Mouse (Mus musculus): Measurements from ENCODE around the gene Nectin1.

Nectin1 gene

DNA sequence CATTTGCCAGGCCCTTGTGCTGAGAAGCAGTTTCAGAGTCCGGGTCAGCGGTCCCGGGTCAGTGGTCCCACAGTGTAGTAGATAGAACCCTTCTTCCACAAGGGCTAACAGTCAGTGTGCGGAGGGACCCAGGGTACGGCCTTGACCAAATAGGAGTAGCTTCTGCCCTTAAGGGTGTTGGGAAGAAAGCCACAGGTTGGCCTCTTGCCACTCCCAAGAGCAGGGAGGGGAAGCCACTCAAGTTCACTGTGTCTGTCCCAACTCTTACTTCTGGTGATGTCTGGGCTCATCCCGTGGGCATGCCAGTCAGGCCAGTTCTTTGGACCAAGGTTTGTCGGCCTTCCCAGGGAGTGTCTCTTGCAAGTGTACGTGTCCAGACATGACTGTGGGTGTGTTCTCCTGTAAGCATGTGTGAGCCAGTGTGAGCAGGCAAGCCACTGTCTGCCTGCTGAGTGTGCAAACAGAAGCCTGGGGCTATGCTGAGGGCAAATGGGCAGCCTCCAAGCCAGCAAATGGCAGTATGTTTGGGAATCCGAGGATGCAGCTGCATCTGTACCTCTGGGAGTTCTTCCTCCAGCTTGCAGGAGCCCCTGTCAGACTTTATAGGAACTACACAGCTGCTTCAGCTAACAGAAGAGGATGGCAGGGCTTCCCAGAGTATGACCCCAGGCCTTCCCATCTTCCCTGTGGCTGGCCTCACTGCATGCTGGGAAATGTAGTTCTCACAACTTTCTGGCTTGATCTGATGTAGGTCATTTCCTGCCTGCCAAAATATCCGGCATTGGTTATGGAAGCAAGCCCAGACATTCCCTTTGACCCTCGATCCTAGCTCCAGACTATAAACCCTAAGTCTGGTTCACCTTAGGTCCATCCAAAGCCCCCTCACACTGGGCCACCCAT lies 53.3 kb downstream of the Nectin1 start:
- no peak for ATAC-seq (ENCODE audit: insufficient number of reproducible peaks, low FRiP score, low TSS enrichment)

DNA sequence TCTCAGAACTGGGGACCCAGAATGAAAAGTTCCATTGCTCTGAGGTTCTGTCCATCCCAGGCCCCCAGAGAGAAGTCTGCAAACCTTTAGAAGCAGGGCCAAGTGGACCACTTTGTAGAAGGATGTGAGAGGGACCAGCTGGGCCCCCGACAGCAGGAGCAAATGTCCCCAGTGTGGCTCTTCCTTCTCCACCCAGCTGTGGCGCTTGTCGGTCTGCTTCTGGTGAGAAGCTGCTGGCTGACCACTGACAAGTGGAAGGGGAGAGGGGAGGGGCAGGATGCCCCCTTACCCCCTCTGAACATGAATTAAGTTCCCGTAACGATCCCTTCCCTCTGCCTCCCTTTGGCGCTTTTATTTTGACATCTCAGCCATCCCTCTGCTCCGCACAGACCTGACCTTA lies 54.0 kb downstream of the Nectin1 start:
- no peak for ATAC-seq (ENCODE audit: insufficient number of reproducible peaks, low FRiP score, low TSS enrichment)

DNA sequence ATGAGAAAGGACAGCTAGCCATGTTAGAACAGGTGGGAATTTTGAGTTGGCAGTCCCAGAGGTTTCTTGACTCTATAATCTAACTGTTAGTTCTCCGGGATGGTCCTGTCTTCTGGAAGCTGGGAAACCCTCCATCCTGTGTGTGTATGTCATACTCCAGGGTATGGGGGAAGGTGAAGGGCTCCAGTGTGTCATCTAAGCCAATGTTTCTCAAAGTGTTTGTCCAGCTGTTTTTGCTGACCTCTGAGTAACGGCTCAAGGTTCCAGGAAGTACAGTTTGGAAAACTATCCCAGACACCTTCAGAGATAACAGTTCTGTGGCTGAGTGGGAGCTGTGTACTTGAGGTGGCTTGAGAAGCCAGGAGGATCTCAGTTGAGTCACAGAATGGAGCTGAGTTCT lies 56.7 kb downstream of the Nectin1 start:
- ATAC-seq (ENCODE audit: insufficient number of reproducible peaks, low FRiP score, low TSS enrichment): no peak

DNA sequence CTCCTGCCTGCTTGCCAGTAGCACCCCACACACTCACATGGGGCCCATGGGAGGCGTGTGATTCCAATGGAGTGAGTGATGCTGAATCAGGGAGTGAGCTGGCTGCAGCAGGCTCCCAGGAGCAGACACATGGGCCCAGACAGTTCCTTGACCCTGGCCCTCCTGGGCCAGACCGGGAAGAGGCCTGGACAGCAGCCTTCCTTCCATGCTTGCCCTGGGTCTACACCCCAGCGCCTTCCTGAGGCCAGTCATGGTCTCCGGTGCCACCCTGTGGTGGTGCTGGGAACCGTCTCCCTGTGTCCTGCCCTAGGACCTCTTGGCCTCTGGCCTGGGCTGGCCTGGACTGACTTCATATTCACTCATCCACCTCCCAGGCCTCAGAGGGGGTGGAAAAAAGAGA lies 58.1 kb downstream of the Nectin1 start:
- peak; percentile 70; the same call in 1 of the 2 replicates for ATAC-seq (ENCODE audit: insufficient number of reproducible peaks, low FRiP score, low TSS enrichment)

DNA sequence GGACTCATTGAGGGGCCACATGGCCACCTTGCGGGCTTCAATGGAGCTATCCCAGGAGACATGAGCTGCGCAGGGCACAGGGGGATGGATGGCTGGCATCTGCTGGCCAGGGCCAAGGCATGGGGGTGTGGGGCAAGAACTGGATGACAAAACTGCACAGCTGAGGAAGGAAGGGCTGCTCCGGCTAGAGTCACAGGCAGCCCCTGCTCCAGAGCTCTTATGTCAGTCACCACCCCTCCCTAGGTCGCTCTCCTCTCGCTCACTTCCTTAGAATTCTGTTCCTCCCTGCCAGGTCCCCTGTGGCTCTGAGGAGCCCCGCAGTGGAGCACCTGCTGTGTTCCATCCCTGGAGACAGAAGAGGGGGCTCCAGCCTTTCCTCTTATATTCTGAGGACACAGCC lies 63.8 kb downstream of the Nectin1 start:
- ATAC-seq (ENCODE audit: insufficient number of reproducible peaks, low FRiP score, low TSS enrichment): no peak

DNA sequence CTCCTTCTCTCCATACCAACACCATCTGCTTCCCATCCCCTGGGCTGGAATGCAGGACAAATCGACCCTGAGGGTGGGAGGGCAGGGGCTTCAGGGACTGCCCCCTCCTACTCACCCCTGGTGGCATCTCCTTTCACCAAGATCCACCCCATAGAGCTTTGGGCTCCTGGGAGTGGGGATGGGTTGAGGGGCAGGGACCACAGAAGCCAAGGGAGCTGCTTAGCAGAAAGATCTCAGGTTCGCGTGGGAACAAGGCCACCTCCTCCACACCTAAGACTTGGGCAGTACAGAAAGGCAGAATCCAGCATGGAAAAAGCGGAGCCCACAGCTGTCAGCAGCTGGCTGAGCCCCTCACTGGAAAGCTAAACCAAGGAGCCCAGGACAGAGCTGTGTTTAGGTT lies 64.3 kb downstream of the Nectin1 start:
- no peak for ATAC-seq (ENCODE audit: insufficient number of reproducible peaks, low FRiP score, low TSS enrichment)

DNA sequence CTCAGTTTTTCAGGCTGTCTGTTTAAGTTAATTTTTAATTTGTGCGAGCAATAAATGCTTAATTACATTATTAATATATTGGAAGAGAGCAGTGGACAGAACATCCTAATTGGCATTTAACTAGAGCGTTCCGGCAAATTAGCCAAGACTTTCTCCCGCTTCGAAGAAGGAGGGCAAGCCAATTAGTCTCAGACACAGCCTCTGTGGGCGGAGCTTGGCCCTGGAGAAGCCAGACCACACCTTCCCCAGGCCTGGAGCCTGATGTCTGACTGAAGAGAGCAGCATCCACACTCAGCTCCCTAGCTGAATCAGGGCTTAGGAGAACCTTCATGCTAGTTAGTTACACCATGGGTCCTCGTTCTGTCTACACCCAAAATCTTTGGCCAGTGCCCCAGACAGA lies 64.8 kb downstream of the Nectin1 start:
- no peak for ATAC-seq (ENCODE audit: insufficient number of reproducible peaks, low FRiP score, low TSS enrichment)

DNA sequence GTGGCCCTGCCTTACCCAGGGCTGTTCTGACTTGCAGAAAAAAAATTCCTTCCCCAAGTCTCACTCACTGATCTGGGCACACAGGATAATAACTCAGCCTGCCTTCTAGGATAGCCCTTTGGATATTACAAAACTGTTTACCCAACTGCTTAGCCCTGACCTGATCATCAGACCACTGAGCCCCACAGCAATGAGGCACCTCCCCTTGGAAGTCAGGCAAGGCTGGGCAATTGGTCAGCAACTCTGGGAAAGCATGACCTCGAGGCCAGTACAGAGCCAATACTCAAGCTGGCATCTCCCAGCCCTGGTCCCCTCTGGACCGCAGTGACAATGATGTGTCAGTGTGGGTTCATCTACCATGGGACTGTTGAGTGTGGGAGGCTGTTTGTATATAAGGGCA lies 69.4 kb downstream of the Nectin1 start:
- no peak for ATAC-seq (ENCODE audit: insufficient number of reproducible peaks, low FRiP score, low TSS enrichment)

DNA sequence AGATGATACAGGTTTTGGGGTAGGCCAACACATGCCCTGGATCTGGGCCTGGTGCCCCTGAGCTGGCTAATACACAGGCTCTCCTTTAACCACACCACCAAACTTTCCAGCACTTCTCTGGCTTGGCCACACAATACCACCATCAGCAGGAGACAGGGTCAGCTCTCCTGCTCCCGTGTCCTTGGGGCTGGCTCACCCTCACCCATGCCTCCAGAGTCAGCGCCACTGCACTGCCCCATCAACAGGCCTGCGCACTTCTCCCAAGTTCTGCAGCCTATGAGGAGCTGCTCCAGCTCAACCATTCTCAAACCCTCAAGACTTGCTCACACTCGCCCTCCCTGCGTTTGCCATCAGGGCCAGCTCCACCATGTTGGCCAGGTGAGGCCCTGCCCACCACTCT lies 78.4 kb downstream of the Nectin1 start:
- no peak for ATAC-seq (ENCODE audit: insufficient number of reproducible peaks, low FRiP score, low TSS enrichment)

DNA sequence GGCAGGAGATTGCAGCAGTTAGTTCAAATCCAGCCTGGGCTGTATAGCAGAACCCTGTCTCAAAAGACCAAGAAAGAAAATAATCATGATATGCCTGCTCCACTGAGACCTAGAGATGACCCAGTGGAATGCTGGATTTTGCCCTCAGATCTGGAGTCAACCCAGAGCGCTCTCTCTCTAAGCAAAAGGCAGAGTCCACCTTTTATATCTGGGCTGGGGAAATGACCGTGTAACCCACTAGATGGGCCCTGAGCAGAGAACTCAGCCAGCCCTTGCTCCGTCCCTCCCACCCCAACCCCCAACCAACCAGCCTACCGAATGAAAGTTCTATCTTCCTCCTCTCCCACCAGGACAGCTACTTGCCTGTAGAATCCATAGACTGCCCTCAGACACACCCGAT lies 81.4 kb downstream of the Nectin1 start:
- ATAC-seq (ENCODE audit: insufficient number of reproducible peaks, low FRiP score, low TSS enrichment): no peak

DNA sequence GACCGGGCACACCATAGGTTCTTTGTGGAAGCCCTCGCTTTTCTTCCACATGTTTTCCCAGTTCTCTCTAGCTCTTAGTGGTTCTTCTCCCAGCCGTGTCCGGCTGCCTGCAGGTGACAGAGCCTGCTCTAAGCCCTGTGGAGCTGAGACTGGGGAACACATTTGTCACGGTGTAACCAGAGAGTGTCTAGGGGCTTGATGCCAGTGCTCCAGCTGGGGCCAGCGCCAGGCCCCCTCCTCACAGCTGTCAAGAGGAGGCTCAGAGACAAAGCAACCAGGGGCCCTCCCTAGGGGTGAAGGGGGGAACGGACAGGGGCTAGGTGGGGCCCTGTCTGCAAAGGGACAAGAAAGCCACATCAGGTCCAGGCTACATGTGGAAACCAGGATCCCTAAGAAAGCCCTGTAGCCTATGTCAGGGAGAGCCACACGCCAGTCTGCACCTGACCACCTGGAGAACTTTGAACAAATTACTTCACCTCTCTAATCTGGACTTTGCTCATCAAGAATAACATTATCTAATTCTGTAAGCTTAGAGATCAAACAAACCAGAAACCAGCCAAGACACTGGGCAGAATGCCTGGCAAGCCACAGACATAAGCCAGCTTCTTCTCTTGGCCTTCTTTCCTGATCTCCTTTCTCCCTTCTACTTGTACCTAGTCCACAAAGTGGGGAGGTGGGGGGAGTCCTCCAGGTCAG lies 82.9 kb downstream of the Nectin1 start:
- no peak for ATAC-seq (ENCODE audit: insufficient number of reproducible peaks, low FRiP score, low TSS enrichment)

DNA sequence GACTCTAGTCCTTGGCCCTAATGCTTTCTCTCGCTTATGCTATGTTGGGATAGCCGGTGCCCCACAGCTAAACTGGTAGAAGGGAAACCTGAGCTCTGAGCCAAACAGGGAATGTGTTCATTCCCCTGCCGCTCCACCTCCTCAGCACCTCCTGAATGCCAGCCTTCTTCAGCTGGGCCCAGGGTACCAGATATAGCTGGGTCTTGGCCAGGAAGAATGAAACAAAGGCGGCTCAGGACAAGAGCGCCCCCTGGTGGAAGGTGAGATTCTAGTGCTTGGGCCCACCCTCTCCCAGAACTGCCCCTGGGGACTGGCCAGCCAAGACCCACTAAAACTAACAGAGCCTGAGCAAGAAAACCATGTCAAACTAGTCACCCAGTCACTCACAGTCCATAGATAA lies 83.8 kb downstream of the Nectin1 start:
- 0 out of 2 replicates have a peak, but pooled peaks have one; percentile 10 for ATAC-seq (ENCODE audit: insufficient number of reproducible peaks, low FRiP score, low TSS enrichment)

DNA sequence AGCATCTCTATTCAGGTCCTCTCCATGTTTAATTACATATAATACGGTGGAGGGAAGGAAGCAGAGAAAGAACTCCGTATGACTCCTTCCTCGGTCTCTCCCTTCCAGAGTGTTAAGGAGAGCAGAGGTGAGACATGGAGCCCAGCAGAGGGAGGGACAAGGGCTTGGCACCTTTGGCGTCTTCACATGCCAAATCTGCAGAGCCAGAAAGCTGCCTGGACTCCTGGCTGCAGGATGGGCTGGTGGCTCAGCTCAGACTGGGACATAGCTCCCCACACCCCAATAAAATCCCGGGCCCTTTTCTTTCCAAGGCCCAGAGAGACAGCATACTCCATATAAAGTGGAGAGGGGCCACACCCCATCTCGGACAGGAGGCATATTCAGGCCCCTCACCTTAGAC lies 85.2 kb downstream of the Nectin1 start:
- no peak for ATAC-seq (ENCODE audit: insufficient number of reproducible peaks, low FRiP score, low TSS enrichment)

DNA sequence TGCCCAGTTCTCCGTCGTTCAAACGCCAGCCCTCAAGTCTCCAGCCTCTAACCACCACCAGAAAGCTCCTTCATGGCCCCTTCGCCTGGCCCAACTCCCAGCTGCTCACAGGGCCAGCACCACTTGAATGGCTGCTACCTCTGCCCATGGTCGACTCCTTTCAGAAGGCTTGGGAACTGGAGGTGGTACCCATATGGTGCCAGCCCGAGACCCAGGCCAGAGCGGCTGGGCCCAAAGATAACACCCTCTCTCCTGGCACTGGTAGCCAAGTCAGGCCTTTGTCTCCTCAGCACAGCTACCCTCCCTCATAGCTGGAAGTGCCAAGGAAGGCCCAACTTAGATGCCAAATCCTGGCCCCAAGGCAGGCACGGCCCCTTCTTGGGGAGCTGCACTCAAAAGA lies 89.4 kb downstream of the Nectin1 start:
- no peak for ATAC-seq (ENCODE audit: insufficient number of reproducible peaks, low FRiP score, low TSS enrichment)

DNA sequence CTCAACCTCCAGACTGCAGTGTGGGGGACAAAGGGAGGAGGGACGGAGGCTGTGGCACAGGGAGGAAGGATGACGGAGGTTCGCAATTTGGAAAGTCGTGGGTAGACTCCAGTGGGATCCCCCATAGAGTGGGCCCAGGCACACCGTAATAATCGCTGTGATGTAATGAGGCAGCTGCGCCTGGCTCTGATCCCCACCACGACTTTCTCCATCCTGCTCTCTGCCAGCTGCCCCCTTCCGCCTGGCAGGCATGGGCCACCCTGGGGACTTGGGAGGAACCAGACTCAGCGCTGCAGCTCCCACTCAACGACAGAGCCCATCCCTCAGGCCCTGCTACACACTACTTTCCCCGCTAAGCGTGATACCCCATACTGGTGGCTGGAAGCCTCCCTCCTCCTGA lies 90.5 kb downstream of the Nectin1 start:
- ATAC-seq (ENCODE audit: insufficient number of reproducible peaks, low FRiP score, low TSS enrichment): no peak

DNA sequence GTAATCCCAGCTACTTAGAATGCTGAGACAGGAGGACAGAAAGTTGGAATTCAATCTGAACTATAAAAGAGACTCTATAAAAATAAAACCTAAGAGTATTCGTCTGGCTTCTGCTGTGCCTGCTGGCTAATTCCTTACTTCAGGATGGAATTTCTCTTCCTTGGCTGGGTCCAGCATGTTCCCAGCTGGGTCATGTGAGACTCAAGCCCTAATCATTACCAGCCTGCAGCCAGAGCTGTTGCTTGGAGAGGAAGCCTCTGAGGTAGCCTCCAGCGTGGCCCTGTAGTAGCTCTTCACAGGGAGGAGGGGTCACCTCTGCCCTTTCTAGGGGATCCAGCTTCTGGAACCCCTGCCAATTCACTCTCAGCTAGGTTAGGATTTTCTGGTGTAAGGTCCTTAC lies 94.8 kb downstream of the Nectin1 start:
- ATAC-seq (ENCODE audit: insufficient number of reproducible peaks, low FRiP score, low TSS enrichment): no peak

DNA sequence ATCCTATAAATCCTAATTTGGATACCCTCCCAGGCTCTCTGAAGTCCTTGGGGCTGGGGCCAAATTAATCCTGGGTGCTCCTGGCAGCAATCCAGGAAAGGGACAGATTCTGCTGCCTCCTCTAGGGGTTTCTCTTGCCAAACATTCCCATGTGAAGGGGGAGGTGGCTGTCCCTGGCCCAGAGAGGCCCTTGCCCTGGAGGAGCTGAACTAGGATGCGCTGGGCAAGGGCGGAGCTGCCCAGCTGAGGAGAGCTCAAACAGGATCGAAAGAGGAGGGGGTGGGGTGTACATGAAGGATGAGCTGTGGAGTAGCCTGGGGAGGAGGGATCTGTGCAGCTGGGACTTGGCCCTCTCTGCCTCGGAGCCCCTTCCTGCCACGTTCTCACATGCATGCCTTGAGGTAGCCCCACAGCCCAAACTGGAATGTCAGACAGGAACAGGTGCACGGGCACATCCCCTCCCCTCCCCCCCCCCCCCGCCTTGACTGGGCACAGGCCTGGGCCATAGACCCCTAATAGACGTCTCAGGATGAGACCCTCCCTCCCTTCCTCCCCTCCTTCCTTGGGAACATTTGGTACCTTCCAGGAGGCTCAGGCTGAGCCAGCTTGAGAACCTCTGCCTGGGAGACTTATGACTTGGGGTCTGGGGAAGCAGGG lies 99.3 kb downstream of the Nectin1 start:
- ATAC-seq (ENCODE audit: insufficient number of reproducible peaks, low FRiP score, low TSS enrichment): no peak

DNA sequence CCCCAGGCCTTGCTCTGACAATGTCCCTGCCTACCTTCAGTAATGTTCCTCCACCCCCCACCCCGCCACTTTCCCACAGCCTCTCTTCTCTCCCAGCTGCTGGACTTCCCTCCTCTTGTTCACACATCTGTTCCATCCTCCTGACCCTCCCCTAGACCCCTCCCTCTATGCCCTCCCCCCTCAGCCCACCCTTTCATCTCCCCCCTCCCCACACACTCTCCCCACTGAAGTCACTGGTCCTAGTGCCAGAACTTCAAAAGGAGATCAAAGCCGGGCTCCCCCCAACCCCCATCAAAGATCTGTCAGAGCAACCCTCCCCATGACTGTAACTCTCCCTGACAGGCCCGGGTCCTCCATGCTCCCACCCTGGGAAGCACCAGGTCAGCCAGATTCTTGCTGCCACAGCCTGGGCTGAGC lies 99.9 kb downstream of the Nectin1 start:
- ATAC-seq (ENCODE audit: insufficient number of reproducible peaks, low FRiP score, low TSS enrichment): no peak

DNA sequence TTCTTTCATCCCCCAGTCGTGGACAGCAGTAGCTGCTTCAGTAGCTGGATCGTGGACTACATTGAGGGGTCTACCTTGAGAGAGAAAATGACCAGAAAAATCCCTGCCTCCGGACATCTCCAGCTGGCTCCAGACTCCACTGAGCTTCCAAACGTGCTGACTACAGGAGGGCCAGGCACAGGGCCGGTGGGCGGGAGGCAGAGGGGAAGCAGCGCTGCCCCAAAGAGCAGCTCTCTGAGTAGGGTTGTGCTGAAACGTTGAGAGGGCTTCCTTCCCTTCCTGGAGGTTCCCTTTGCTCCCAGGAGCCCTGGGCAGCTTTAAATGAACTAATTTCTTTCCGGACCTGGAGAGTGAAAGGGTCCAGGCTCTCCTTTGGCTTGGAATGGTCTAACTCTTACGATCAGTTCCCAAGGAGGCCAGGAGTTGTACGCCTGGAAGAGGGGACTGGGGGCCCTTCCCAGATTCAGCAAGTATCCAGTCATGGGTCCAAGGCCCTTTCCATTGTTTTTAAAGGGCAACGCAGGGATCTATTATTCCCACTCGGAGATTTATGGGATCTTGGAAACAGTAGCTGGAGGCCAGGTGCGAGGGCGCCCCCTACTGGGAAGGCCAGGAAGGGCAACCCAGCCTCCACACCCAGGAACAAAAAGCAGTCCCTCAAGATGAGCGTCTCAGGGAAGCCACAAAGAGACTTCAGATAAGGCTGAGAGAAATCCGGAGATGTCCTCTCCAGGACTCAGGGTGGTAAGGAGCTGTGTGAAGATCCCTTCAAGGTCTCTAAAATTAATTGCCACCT lies 102.1 kb downstream of the Nectin1 start:
- ATAC-seq (ENCODE audit: insufficient number of reproducible peaks, low FRiP score, low TSS enrichment): no peak

DNA sequence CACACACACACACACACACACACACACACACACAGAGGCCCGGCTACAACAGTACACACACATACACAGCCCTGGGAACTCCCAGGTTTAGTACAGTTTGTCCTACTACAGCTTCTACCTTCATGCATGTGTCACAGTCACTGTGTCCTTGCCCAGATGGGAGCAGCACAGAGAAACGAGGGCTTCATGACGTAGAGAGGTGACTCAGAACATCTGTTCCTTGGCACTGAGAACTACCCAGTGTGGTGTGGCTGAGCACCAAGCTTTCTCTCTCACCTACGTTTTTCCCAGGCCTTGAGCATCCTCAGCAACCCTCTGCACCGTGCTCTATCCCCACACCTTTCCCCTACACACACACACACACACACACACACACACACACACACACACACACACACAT lies 104.1 kb downstream of the Nectin1 start:
- no peak for ATAC-seq (ENCODE audit: insufficient number of reproducible peaks, low FRiP score, low TSS enrichment)

DNA sequence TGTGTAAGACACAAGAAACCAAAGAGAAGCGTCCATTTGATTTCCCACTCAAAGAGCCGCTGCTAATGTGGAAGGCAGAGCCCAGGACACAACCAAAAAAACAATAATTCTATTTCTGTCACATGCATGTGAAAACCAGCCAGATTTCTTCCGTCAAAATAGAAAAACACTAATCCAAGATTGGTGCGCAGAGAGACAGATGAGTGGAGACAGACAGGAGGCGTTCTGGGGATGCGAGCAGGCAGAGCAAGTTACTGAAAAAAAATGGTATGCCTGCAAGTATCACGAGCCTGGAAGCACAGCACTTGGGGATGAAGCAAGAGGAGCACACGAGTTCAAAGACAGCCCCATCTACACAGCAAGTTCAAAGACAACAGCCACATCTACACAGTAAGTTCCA lies 106.5 kb downstream of the Nectin1 start:
- no peak for ATAC-seq (ENCODE audit: insufficient number of reproducible peaks, low FRiP score, low TSS enrichment)
